Mouse (Mus musculus) heart, adult 2 months (tissue): Measurements from ENCODE around the gene Ccr6. TPM values are rescaled to one million over a fixed set of nuclear protein-coding genes. Genes with fewer than 3 reads are reported as not detected.
"Not testable (repeated sequence)": the region's sequence is repeated elsewhere in the genome, so short reads cannot be mapped to it uniquely, and the experiment has no call there.

ENCODE experiments used
- DNase-seq, 2 experiments: peaks; one replicate each; pipeline ENCODE4 v3.0.0; 2021
- H3K27ac ChIP-seq: fragments of 200-600 bp; 2 replicates; pipeline ENCODE4 v1.8.1; 2022
- H3K27me3 ChIP-seq: fragments of 200-500 bp; 2 replicates; pipeline ENCODE4 v1.6.1; 2012; ENCODE audit warnings: mild to moderate bottlenecking, low read length, inconsistent platforms, mixed read lengths; ENCODE audit not compliant: control insufficient read depth, insufficient read depth
- H3K36me3 ChIP-seq: fragments of 200-500 bp; 2 replicates; pipeline ENCODE4 v1.6.1; 2012; ENCODE audit warnings: low read length, inconsistent platforms; ENCODE audit not compliant: control insufficient read depth, insufficient read depth
- H3K4me1 ChIP-seq: fragments of 200-500 bp; 2 replicates; pipeline ENCODE4 v1.6.1; 2011; ENCODE audit warnings: low read length; ENCODE audit not compliant: control insufficient read depth, insufficient read depth
- H3K4me3 ChIP-seq: fragments of 200-600 bp; 2 replicates; pipeline ENCODE4 v1.8.1; 2022
- H3K79me2 ChIP-seq: fragments of 200-500 bp; replicated peaks from 2 replicates; pipeline ENCODE4 v1.6.1; 2012; ENCODE audit warnings: mild to moderate bottlenecking, inconsistent platforms, low read length, moderate library complexity, mixed read lengths; ENCODE audit not compliant: control insufficient read depth, insufficient read depth
- H3K9ac ChIP-seq: fragments of 200-500 bp; 2 replicates; pipeline ENCODE4 v1.6.1; 2012; ENCODE audit warnings: low read depth, mild to moderate bottlenecking, control low read depth, inconsistent platforms, low read length, mixed read lengths
- CTCF ChIP-seq: fragments of 200-600 bp; IDR thresholded peaks from 2 replicates; pipeline ENCODE4 v1.8.1; 2022; ENCODE audit warnings: antibody characterized with exemption, mild to moderate bottlenecking, moderate library complexity
- EP300 ChIP-seq: fragments of 200-500 bp; IDR thresholded peaks from 2 replicates; pipeline ENCODE4 v1.6.1; 2011; ENCODE audit warnings: low read depth, low read length, control low read depth; ENCODE audit not compliant: insufficient read depth
- POLR2A ChIP-seq: fragments of 200-500 bp; IDR thresholded peaks from 2 replicates; pipeline ENCODE4 v1.6.1; 2011; ENCODE audit warnings: mild to moderate bottlenecking, low read depth, low read length, control low read depth; ENCODE audit not compliant: insufficient read depth
- WGBS: fragments of 180-500 bp; shearing (Covaris S2); methylation state at CpG from one replicate; pipeline ENCODE4 v1.1.7; 2018; 5-methylcytosine and 5-hydroxymethylcytosine counted together
- intact Hi-C: fragments of 180-260 bp; cut with DNase I; formaldehyde crosslinking; loops from one replicate; pipeline ENCODE4 v1.15.1; 2025
- polyA plus RNA-seq: library from polyadenylated mRNA; depleted of rRNA; stranded (reverse); fragments of >200 nt; gene quantifications from 2 replicates; pipeline ENCODE4 v1.2.3, GENCODE M21; 2012
- total RNA-seq, 2 experiments: library from RNA; stranded (reverse); gene quantifications; 2 replicates each; pipeline ENCODE4 v1.2.3; 2021

Gene Ccr6
- total and polyA plus RNA-seq, 3 experiments, result 0.62 TPM; not detected in 2

DNA sequence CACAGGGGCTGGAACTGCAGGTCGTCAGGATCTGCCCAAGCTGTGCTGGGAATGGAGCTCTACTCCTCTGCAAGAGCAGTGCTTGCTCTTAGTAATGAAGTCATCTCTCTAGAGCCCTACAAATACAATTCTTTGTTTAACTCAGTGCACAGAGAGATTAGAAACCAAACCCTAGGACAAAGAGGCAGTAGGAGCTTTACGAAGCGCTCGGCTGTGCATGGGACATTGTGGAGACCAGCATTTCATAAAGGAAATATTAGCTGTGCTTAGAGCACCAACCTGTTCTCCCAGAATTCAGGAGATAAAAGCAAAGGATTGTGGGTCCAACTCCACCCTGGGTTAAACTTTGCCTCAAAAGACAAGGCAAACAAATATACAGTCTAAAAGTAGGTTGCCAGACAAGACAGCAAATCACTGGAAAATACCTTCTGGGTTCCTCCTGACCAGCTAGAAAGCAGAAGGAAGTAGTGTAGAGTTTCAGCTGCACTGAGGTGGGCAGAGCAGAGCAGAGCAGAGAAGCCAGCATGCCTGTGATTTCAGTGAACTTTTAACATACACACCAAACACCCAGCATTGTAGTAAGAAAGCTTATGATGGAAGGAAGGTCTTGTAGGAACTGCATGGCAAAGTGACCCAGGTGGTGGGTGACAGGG lies 10.4 kb downstream of the Ccr6 start:
- Histone ChIP-seq H3K27me3 (no peaks in the 10 kb centered on the region), H3K4me3 (no peak overlapping the region), H3K9ac (no peak overlapping the region), H3K36me3 (no peaks in the 10 kb centered on the region), H3K4me1 (no peaks in the 10 kb centered on the region), H3K79me2 (no peaks in the 10 kb centered on the region), H3K27ac (no peak overlapping the region)
- intact Hi-C loops, result no loop called here
- WGBS, result 67% methylated on average over 4 of the region's 4 CpGs
- TF ChIP-seq EP300 (no peak), CTCF (no peak), POLR2A (no peak)
- no peak for DNase-seq

DNA sequence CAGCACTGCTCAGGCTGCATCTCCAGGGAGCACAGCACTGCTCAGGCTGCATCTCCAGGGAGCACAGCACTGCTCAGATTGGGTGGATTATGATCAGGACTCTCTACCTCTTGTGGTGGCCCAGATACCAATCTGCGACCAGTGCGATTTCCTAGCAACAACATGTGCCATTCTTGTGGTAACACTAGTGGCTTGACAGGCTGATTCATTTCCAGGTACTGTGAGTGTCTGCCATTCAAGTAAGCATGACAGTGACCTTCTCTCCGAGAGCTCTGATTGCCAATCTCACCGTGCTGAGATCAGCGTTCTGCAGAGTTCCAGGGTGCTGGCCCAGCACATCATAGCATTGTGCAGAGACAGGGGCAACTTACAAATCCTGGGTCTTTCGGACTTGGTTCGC lies 15.9 kb downstream of the Ccr6 start:
- intact Hi-C loops, result no loop called here
- Histone ChIP-seq H3K79me2 (no peaks in the 10 kb centered on the region), H3K27me3 (no peaks in the 10 kb centered on the region), H3K27ac (no peak overlapping the region), H3K4me1 (no peaks in the 10 kb centered on the region), H3K36me3 (no peaks in the 10 kb centered on the region), H3K9ac (no peak overlapping the region), H3K4me3 (no peak overlapping the region)
- 83% methylated on average over 7 of the region's 7 CpGs for WGBS
- no peak for DNase-seq
- TF ChIP-seq CTCF (no peak), EP300 (no peak), POLR2A (no peak)

DNA sequence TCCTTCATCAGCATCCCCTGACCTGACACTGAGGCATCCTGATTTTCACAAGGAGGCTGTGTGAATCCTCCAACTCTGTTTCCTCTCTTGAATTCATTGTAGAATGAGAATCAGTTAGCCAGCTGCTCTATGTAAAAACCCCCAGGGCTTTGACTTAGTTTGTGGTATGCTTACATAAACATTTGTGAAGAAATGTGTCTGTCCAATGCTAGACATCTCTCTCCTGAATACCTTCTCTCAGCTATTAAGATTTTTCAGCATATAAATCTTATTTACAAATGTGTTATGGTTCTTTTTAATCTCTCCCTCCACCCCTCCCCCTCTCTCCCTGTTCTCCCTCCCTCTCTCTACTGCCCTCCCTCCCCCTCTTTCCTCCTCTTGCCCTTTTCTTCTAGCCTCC lies 18.4 kb downstream of the Ccr6 start:
- no peak for DNase-seq
- H3K9ac ChIP-seq, result no peak overlapping the region
- no peak overlapping the region for H3K27ac ChIP-seq
- H3K4me1 ChIP-seq, result no peaks in the 10 kb centered on the region
- H3K36me3 ChIP-seq, result no peaks in the 10 kb centered on the region
- no peaks in the 10 kb centered on the region for H3K27me3 ChIP-seq
- no peak overlapping the region for H3K4me3 ChIP-seq
- H3K79me2 ChIP-seq, result no peaks in the 10 kb centered on the region
- intact Hi-C loops, result no loop called here
- no peak for TF ChIP-seq CTCF
- TF ChIP-seq EP300, result no peak

DNA sequence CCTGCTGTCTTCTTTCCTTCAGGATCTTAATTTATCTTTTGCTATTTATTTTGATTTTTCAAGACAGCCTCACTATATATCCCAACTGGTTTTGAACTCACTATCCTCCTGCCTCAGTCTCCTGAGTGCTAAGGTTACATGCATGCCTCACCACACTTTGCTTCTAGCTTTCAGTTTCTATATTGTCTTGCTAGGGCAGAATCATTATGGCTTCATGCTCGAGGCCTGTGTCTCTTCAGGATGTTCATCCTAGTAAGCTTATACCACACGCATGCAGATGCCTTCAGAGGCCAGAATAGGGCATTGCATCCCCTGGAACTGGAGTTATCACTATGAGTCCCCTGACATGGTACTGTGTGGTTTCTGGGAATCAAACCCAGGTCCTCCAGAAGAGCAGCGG lies 19.1 kb downstream of the Ccr6 start:
- TF ChIP-seq EP300, result no peak
- no peak for TF ChIP-seq CTCF
- TF ChIP-seq POLR2A, result no peak
- intact Hi-C loops, result no loop called here
- 71% methylated on average over 3 of the region's 3 CpGs for WGBS

DNA sequence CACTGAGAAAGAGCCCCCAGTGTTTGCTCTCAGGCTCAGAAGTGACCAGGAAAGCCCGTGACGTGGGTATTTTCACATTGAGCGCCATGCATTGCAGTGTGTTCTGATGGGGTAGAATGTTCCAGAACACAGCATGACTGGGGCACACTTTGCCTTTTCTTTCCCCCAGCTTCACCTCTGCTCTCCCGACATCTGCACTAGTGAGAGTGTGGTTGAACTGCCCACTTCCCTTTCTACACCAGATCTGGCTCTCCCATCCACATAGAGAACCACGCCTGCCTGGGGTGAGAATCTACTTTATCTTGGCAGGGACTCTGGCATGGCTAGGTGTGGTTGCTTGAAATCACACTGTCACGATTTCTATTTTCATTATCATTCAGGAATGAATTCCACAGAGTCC lies 19.7 kb downstream of the Ccr6 start:
- H3K36me3 ChIP-seq, result no peaks in the 10 kb centered on the region
- H3K9ac ChIP-seq, result no peak overlapping the region
- no peak for TF ChIP-seq EP300
- H3K4me1 ChIP-seq, result no peaks in the 10 kb centered on the region
- no peak overlapping the region for H3K4me3 ChIP-seq
- no peaks in the 10 kb centered on the region for H3K27me3 ChIP-seq
- no peaks in the 10 kb centered on the region for H3K79me2 ChIP-seq
- DNase-seq, result no peak
- WGBS, result 65% methylated on average over 6 of the region's 6 CpGs
- intact Hi-C loops, result no loop called here
- no peak overlapping the region for H3K27ac ChIP-seq

More for the DNA sequence above, 19.1 kb downstream of the Ccr6 start:
- no peaks in the 10 kb centered on the region for H3K27me3 ChIP-seq
- H3K4me1 ChIP-seq, result no peaks in the 10 kb centered on the region
- no peak overlapping the region for H3K9ac ChIP-seq
- no peaks in the 10 kb centered on the region for H3K36me3 ChIP-seq
- no peak overlapping the region for H3K27ac ChIP-seq
- no peak for DNase-seq
- H3K79me2 ChIP-seq, result no peaks in the 10 kb centered on the region
- H3K4me3 ChIP-seq, result no peak overlapping the region

DNA sequence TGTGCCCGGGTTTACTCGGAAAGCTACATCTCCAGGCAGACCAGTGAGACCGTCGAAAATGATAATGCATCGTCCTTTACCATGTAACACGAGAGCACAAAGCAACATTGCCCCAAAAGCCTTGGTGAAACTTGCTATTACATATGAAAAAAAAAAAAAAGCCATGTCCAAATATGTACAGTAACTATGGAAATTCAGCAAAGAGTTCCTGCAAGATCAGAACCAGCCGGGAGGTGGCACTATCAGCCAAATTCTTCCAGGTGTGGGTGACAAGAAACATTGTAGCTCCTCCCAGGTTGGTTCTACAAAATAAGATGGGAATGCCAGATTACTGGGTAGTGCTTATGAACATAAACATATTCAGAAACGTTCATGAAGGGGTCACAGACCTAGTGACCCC lies 21.1 kb downstream of the Ccr6 start:
- Histone ChIP-seq H3K4me3 (no peak overlapping the region), H3K4me1 (no peaks in the 10 kb centered on the region), H3K36me3 (no peaks in the 10 kb centered on the region), H3K9ac (no peak overlapping the region), H3K79me2 (no peaks in the 10 kb centered on the region), H3K27ac (no peak overlapping the region), H3K27me3 (no peaks in the 10 kb centered on the region)
- TF ChIP-seq EP300, result no peak
- TF ChIP-seq CTCF, result peak; percentile 44
- no peak for DNase-seq
- 69% methylated on average over 8 of the region's 8 CpGs for WGBS
- intact Hi-C loops, result no loop called here

DNA sequence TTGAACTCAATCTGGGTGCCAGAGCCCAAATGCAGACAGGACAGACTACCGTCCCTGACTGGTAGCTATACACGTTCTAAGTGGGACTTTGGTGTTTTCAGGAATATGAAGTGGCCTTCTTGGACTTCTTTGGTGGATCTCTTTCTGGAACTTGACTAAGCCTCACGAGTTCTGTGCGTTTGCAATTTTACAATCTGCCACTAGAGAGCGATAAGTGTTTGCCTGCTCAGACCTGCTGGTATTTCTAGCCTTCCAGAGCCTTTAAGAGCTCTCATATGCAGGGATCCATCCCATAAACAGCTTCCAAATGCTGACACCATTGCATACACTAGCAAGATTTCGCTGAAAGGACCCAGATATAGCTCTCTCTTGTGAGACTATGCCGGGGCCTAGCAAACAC lies 28.8 kb downstream of the Ccr6 start:
- H3K79me2 ChIP-seq, H3K9ac ChIP-seq, H3K27ac ChIP-seq, H3K4me3 ChIP-seq, intact Hi-C loops, H3K4me1 ChIP-seq, H3K27me3 ChIP-seq, H3K36me3 ChIP-seq: not testable (repeated sequence)
- WGBS, result 8% methylated on average over 7 of the region's 7 CpGs
- peak; percentile 85 for TF ChIP-seq CTCF
- DNase-seq, result peak in 1 of 2 experiments; percentile 49
